Mouse (Mus musculus) ovary, postnatal 36 days (tissue): ENCODE results near the gene Olfr819.
"Not testable (repeated sequence)": the region's sequence is repeated elsewhere in the genome, so short reads cannot be mapped to it uniquely, and the experiment has no call there.

Source experiments
- DNase-seq: peaks from one replicate; pipeline ENCODE4 v3.0.0; 2022; ENCODE audit warnings: low spot score, mixed read lengths

The Olfr819 gene

GRCm38 (mm10) chr10:129967166-129967565, at the start of gene Olfr819:
TSS of gene Olfr819 (minus strand) at chr10:129967266.
- DNase-seq: not testable (repeated sequence)

GRCm38 (mm10) chr10:130012321-130012720, 45.3 kb upstream of the Olfr819 start, which contains the start of gene Olfr820:
TSS of gene Olfr820 (plus strand) at chr10:130012621.
- no peak for DNase-seq

- not testable (repeated sequence) for DNase-seq
Observed at GRCm38 (mm10) chr10:130005366-130005765, 38.3 kb upstream of the Olfr819 start.

- not testable (repeated sequence) for DNase-seq
Observed at GRCm38 (mm10) chr10:130004104-130004503, 37.0 kb upstream of the Olfr819 start.

- DNase-seq: not testable (repeated sequence)
Observed at GRCm38 (mm10) chr10:129984962-129985361, 17.9 kb upstream of the Olfr819 start, which contains the start of gene Gm10310. TSS of gene Gm10310 (minus strand) at chr10:129985062.

- DNase-seq: not testable (repeated sequence)
Observed at GRCm38 (mm10) chr10:129981867-129982266, 14.8 kb upstream of the Olfr819 start.

GRCm38 (mm10) chr10:129976040-129976439, 9.0 kb upstream of the Olfr819 start, which contains the start of gene Olfr247:
TSS of gene Olfr247 (minus strand) at chr10:129976140.
- not testable (repeated sequence) for DNase-seq

- DNase-seq: not testable (repeated sequence)
Observed at GRCm38 (mm10) chr10:129972994-129973393, 5.9 kb upstream of the Olfr819 start.

- DNase-seq: not testable (repeated sequence)
Observed at GRCm38 (mm10) chr10:129966232-129966631, 834 bp downstream of the Olfr819 start.

- DNase-seq: no peak
Observed at GRCm38 (mm10) chr10:129949000-129949399, 18.1 kb downstream of the Olfr819 start, which contains the start of gene Olfr818. TSS of gene Olfr818 (minus strand) at chr10:129949100.

GRCm38 (mm10) chr10:129915497-129915896, 51.6 kb downstream of the Olfr819 start, which contains the start of gene Olfr816:
TSS of gene Olfr816 (minus strand) at chr10:129915597.
- no peak for DNase-seq
